Mouse (Mus musculus) stomach, postnatal 0 days (tissue): ENCODE measurements around the gene Phka1.

Experiments used
- CTCF ChIP-seq: IDR thresholded peaks from 2 replicates; pipeline ENCODE4 v1.5.1; 2016; ENCODE audit warnings: antibody characterized with exemption, low read depth, mild to moderate bottlenecking, moderate library complexity
- EP300 ChIP-seq: optimal IDR thresholded peaks from 2 replicates; pipeline ENCODE3; 2016; ENCODE audit warnings: antibody characterized with exemption

DNA sequence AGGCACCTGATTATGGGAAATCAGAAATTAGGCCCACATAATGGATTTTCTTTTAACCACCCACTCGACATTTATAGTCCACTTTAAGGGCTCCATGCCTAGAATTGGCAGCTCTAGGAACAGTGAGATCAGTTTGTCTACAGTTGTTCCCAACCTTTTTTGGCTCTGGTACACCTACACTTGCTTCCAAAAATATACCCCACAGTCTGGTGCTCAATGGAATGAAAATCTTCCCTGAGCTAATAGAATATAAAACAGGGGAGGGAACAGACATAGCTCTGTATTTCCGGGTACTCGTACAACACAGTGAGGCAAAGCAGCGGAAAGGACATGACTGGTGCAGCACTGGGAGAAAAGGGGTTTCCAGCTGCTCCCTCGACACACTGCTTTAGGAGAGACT, 168.5 kb downstream of the Phka1 start:
- TF ChIP-seq CTCF = no peak
- TF ChIP-seq EP300 = no peak
